Mouse (Mus musculus): ENCODE results near the gene St3gal3. TPM values are rescaled to one million over a fixed set of nuclear protein-coding genes. Genes with fewer than 3 reads are reported as not detected.

Gene St3gal3
- total and polyA plus RNA-seq, 2 experiments = 27.9 to 44.9 TPM

DNA sequence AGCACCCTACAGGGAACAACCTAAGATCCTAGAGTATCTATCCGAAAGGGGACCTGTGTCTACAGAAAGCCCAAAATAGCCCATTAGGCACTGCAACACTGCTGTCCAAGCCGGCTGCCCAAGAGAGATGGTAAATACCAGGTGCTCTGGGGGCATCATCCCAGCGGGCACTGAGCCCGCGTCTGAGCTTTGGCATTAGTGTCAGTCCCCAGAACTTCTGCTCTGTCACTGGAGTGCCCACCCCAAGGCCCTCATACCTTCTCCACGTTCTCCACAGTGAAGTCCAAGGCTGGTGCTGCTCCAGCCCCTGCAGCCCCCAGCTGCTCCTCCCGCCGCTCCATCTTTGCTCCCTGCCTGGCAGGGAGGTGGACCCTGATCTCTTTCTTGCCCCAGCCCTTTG is 220.7 kb downstream of the St3gal3 start:
- Histone ChIP-seq H3K27ac (replicated peaks; ENCODE audit: insufficient read depth, low read depth, low read length) (no peak overlapping the region), H3K4me1 (ENCODE audit: control insufficient read depth, insufficient read depth, low read length) (peaks cover 10% of the 10 kb centered on the region), H3K79me2 (ENCODE audit: control insufficient read depth, insufficient read depth, low read length) (peaks cover 11% of the 10 kb centered on the region), H3K27me3 (ENCODE audit: control insufficient read depth, insufficient read depth, low read length) (no peaks in the 10 kb centered on the region), H3K4me3 (ENCODE audit: insufficient read depth, low read depth, low read length) (peak overlapping the region; percentile 89), H3K36me3 (ENCODE audit: control insufficient read depth, insufficient read depth, low read length) (no peaks in the 10 kb centered on the region), H3K9ac (ENCODE audit: low read depth, low read length) (peak overlapping the region; percentile 94)
- 14% methylated on average over 8 of the region's 8 CpGs for WGBS
- TF ChIP-seq POLR2A (IDR thresholded peaks at IDR 0.05; ENCODE audit: extremely low read depth, insufficient read depth, low read length) = no peak
- DNase-seq (ENCODE audit: extremely low read depth, low read depth, low spot score) = no peak

DNA sequence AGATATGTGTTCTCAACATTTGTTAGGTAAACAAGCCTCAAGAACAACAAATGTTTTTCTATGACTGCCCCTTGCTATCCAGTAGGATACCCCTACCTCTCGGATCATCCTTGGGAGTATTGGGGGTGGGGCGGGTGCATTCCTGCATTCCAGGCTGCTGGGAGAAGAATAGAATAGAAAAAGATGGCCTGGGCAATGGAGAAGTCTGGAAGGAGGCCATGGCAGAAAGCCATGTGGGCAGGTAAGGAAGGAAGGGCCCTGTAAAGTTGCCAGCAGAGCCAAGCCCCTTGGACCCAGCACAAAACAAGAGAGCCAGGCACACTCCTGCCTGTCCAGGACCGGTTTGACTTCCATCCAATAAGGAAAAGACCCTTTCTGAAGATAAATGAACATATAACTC is 221.3 kb downstream of the St3gal3 start:
- Histone ChIP-seq H3K27ac (replicated peaks; ENCODE audit: insufficient read depth, low read depth, low read length) (no peak overlapping the region), H3K36me3 (ENCODE audit: control insufficient read depth, insufficient read depth, low read length) (no peaks in the 10 kb centered on the region), H3K27me3 (ENCODE audit: control insufficient read depth, insufficient read depth, low read length) (no peaks in the 10 kb centered on the region), H3K4me3 (ENCODE audit: insufficient read depth, low read depth, low read length) (no peak overlapping the region), H3K4me1 (ENCODE audit: control insufficient read depth, insufficient read depth, low read length) (peaks cover 10% of the 10 kb centered on the region), H3K9ac (ENCODE audit: low read depth, low read length) (no peak overlapping the region), H3K79me2 (ENCODE audit: control insufficient read depth, insufficient read depth, low read length) (peaks cover 11% of the 10 kb centered on the region)
- 65% methylated on average over 3 of the region's 3 CpGs for WGBS
- DNase-seq (ENCODE audit: extremely low read depth, low read depth, low spot score) = peak; percentile 43
- no peak for TF ChIP-seq POLR2A (IDR thresholded peaks at IDR 0.05; ENCODE audit: extremely low read depth, insufficient read depth, low read length)
- TF ChIP-seq CTCF (IDR thresholded peaks at IDR 0.05; ENCODE audit: low read depth, low read length) = no peak

DNA sequence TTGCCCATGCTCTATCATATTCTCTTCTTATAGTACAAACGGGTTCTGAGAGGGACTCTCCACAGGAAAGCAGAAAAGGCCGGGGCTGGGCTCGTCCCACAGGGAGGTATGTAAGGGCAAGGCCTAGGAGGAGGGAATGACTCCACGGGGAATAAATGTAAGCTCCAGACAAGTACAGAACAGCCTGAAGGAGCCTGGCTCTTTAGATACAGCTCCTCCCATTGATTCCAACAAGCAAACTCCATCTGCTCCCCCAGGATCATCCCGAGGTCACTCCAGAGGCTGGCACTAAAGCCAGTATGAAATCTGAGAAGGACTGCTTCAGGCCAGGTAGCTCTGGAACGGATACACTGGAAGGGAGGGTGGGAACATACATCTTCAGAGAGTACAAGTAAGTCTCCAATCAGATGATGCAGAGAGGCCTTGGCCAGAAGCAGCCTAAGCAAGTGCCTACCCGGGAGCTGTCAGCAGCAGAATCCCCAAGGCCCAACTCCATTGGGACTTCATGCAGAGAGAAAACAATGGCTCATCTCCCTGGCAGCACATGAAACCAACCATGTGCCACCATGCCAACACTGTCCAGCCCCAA is 221.9 kb downstream of the St3gal3 start:
- 79% methylated on average over 7 of the region's 7 CpGs for WGBS
- Histone ChIP-seq H3K27ac (replicated peaks; ENCODE audit: insufficient read depth, low read depth, low read length) (no peak overlapping the region), H3K27me3 (ENCODE audit: control insufficient read depth, insufficient read depth, low read length) (no peaks in the 10 kb centered on the region), H3K36me3 (ENCODE audit: control insufficient read depth, insufficient read depth, low read length) (no peaks in the 10 kb centered on the region), H3K9ac (ENCODE audit: low read depth, low read length) (no peak overlapping the region), H3K79me2 (ENCODE audit: control insufficient read depth, insufficient read depth, low read length) (peaks cover 11% of the 10 kb centered on the region), H3K4me1 (ENCODE audit: control insufficient read depth, insufficient read depth, low read length) (peaks cover 10% of the 10 kb centered on the region), H3K4me3 (ENCODE audit: insufficient read depth, low read depth, low read length) (no peak overlapping the region)
- TF ChIP-seq CTCF (IDR thresholded peaks at IDR 0.05; ENCODE audit: low read depth, low read length) (no peak), POLR2A (IDR thresholded peaks at IDR 0.05; ENCODE audit: extremely low read depth, insufficient read depth, low read length) (no peak)
- no peak for DNase-seq (ENCODE audit: extremely low read depth, low read depth, low spot score)

DNA sequence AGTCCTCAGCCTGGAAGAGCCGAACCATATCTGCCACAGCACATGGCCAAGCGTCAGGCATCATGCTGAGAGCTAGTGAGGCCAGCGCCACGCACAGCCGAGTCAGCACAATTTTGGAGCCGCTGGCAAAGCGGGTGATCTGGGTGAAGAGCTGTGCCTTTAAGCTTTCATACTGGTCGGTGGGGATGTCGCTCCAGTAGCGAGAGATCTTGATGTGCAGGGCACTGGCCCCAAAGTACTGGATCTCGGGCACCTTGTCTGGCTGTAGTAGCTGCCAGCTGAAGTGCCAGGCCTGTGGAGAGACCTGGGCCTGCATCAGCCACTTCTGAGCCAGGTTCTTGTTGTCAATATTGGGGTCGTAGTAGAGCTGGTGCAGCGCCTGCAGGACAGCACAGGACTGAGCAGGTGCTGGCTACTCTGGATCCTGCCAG is 222.6 kb downstream of the St3gal3 start:
- no peak overlapping the region for H3K4me3 ChIP-seq (ENCODE audit: insufficient read depth, low read depth, low read length)
- no peak overlapping the region for H3K9ac ChIP-seq (ENCODE audit: low read depth, low read length)
- H3K27me3 ChIP-seq (ENCODE audit: control insufficient read depth, insufficient read depth, low read length) = no peaks in the 10 kb centered on the region
- 96% methylated on average over 13 of the region's 13 CpGs for WGBS
- H3K4me1 ChIP-seq (ENCODE audit: control insufficient read depth, insufficient read depth, low read length) = peaks cover 10% of the 10 kb centered on the region
- DNase-seq (ENCODE audit: extremely low read depth, low read depth, low spot score) = no peak
- H3K27ac ChIP-seq (replicated peaks; ENCODE audit: insufficient read depth, low read depth, low read length) = no peak overlapping the region
- no peak for TF ChIP-seq POLR2A (IDR thresholded peaks at IDR 0.05; ENCODE audit: extremely low read depth, insufficient read depth, low read length)
- no peak for TF ChIP-seq CTCF (IDR thresholded peaks at IDR 0.05; ENCODE audit: low read depth, low read length)
- H3K36me3 ChIP-seq (ENCODE audit: control insufficient read depth, insufficient read depth, low read length) = no peaks in the 10 kb centered on the region
- peaks cover 11% of the 10 kb centered on the region for H3K79me2 ChIP-seq (ENCODE audit: control insufficient read depth, insufficient read depth, low read length)

DNA sequence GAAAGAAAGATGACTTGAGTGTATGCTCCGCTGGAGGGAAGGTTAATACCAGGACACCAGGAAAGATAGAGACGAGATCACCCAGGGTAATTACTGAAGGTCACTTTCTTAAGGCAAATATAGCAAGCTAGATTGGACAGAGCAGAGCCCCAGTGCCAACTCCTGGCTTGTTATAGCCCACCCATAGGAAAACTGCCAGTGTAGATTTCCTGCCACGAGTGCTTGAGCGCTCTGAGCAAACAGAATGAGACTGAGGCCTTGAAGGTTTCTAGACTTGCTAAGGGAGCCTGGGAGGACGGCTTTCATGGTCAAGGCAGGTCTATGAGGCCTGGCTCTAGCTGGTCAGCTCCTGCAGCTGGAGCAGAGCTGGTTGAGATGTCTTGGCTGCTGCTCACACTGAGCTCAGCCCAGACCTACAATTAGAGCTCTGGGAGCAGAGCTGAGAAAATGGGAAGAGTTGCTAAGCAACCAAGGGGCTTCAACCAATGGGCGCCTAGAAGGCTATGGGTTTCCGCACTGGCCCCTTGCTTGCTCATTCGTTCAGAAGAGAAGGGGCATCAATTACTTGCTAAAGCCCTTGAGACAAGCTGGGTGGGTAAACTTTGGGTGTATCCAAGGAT is 225.8 kb downstream of the St3gal3 start:
- TF ChIP-seq POLR2A (IDR thresholded peaks at IDR 0.05; ENCODE audit: extremely low read depth, insufficient read depth, low read length) (no peak), CTCF (IDR thresholded peaks at IDR 0.05; ENCODE audit: low read depth, low read length) (no peak)
- H3K4me3 ChIP-seq (ENCODE audit: insufficient read depth, low read depth, low read length) = no peak overlapping the region
- whole genome bisulfite sequencing = 82% methylated on average over 8 of the region's 8 CpGs
- peaks cover 3% of the 10 kb centered on the region; the same call in 1 of the 2 replicates for H3K79me2 ChIP-seq (ENCODE audit: control insufficient read depth, insufficient read depth, low read length)
- H3K27me3 ChIP-seq (ENCODE audit: control insufficient read depth, insufficient read depth, low read length) = no peaks in the 10 kb centered on the region
- no peak for DNase-seq (ENCODE audit: extremely low read depth, low read depth, low spot score)
- no peaks in the 10 kb centered on the region for H3K36me3 ChIP-seq (ENCODE audit: control insufficient read depth, insufficient read depth, low read length)
- H3K9ac ChIP-seq (ENCODE audit: low read depth, low read length) = no peak overlapping the region
- H3K27ac ChIP-seq (replicated peaks; ENCODE audit: insufficient read depth, low read depth, low read length) = no peak overlapping the region
- peaks cover 6% of the 10 kb centered on the region for H3K4me1 ChIP-seq (ENCODE audit: control insufficient read depth, insufficient read depth, low read length)

DNA sequence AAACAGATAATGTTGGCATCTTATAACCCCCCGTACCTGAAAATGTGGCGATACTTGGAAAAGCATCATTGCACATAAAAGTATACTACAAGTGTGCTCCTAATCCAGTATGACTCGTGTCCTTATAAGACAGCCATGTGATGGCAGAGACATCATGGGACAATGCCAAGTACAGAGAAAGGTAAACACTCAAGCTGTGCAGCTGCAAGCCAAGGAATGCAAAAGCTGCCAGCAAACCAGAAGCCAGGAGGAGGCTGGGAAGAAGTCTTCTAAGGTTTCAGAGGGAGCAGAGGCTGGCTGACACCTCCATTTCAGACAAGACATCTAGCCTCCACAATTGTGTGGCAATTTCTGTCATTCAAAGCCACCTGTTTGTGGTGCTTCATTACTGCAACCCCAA is 228.5 kb downstream of the St3gal3 start:
- no peaks in the 10 kb centered on the region for H3K79me2 ChIP-seq (ENCODE audit: control insufficient read depth, insufficient read depth, low read length)
- TF ChIP-seq CTCF (IDR thresholded peaks at IDR 0.05; ENCODE audit: low read depth, low read length) (no peak), POLR2A (IDR thresholded peaks at IDR 0.05; ENCODE audit: extremely low read depth, insufficient read depth, low read length) (no peak)
- DNase-seq (ENCODE audit: extremely low read depth, low read depth, low spot score) = peak; percentile 46
- H3K4me1 ChIP-seq (ENCODE audit: control insufficient read depth, insufficient read depth, low read length) = no peaks in the 10 kb centered on the region
- no peaks in the 10 kb centered on the region for H3K27me3 ChIP-seq (ENCODE audit: control insufficient read depth, insufficient read depth, low read length)
- H3K36me3 ChIP-seq (ENCODE audit: control insufficient read depth, insufficient read depth, low read length) = peaks cover 8% of the 10 kb centered on the region
- H3K27ac ChIP-seq (replicated peaks; ENCODE audit: insufficient read depth, low read depth, low read length) = no peak overlapping the region
- H3K4me3 ChIP-seq (ENCODE audit: insufficient read depth, low read depth, low read length) = no peak overlapping the region
- WGBS = 76% methylated on average over 3 of the region's 3 CpGs
- no peak overlapping the region for H3K9ac ChIP-seq (ENCODE audit: low read depth, low read length)

All from liver, adult 2 months (tissue).